Mouse (Mus musculus) lung, adult 2 months (tissue): ENCODE measurements around the gene Tango2. TPM values are rescaled to one million over a fixed set of nuclear protein-coding genes. Genes with fewer than 3 reads are reported as not detected.

Experiments
- DNase-seq: peaks from one replicate; pipeline ENCODE4 v3.0.0; 2022
- H3K4me1 ChIP-seq: fragments of 200-500 bp; 2 replicates; pipeline ENCODE4 v1.6.1; 2011; ENCODE audit warnings: low read length; ENCODE audit not compliant: control insufficient read depth, insufficient read depth
- H3K4me3 ChIP-seq: fragments of 200-500 bp; replicated peaks from 2 replicates; pipeline ENCODE3; 2011; ENCODE audit warnings: low read depth, mild to moderate bottlenecking, control low read depth, low read length; ENCODE audit errors: extremely low read depth
- CTCF ChIP-seq: fragments of 200-500 bp; IDR thresholded peaks from 2 replicates; pipeline ENCODE4 v1.5.1; 2011; ENCODE audit warnings: mild to moderate bottlenecking, low read length, control low read depth; ENCODE audit not compliant: insufficient read depth
- POLR2A ChIP-seq: fragments of 200-500 bp; IDR thresholded peaks from 2 replicates; pipeline ENCODE4 v1.6.1; 2011; ENCODE audit warnings: low read depth, mild to moderate bottlenecking, control low read depth, low read length, borderline replicate concordance; ENCODE audit errors: extremely low read depth
- WGBS: fragments of 180-500 bp; shearing (Covaris S2); methylation state at CpG from one replicate; pipeline ENCODE4 v1.1.7; 2018; 5-methylcytosine and 5-hydroxymethylcytosine counted together
- polyA plus RNA-seq: library from polyadenylated mRNA; depleted of rRNA; stranded (reverse); fragments of >200 nt; gene quantifications from 2 replicates; pipeline ENCODE4 v1.2.3, GENCODE M21; 2012

The Tango2 gene
- polyA plus RNA-seq, 1 experiment = 36.1 TPM

GRCm38 (mm10) chr16:18391728-18392127 lies 43.8 kb upstream of the Tango2 start:
- H3K4me1 ChIP-seq = peaks cover 20% of the 10 kb centered on the region
- TF ChIP-seq CTCF (no peak), POLR2A (no peak)
- 89% methylated on average over 3 of the region's 3 CpGs for WGBS
- no peak overlapping the region for H3K4me3 ChIP-seq
- no peak for DNase-seq

DNA sequence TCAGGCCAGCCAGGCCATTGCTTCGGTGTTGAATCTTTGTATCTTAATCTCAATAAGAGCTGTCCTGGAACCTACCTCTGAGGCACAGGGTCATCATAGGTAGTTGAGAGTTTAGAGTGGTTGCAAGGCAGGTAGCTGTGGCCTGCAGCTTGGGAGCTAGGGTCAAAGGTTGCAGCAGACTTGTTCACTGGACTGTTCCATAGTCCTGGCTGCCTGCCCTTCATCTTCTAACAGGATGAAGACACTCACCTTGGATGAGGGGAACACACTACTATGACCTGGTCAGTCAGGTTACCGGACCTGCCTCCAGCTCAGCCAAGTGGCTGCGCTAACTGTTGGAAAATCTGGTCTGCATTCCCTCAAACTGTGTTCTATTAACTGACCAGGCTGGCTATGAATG lies 43.2 kb upstream of the Tango2 start:
- TF ChIP-seq POLR2A (no peak), CTCF (no peak)
- peaks cover 17% of the 10 kb centered on the region for H3K4me1 ChIP-seq
- H3K4me3 ChIP-seq = no peak overlapping the region
- 99% methylated on average over 3 of the region's 3 CpGs for WGBS
- no peak for DNase-seq

GRCm38 (mm10) chr16:18390399-18390798 lies 42.5 kb upstream of the Tango2 start:
- DNase-seq = no peak
- no peak for TF ChIP-seq POLR2A
- TF ChIP-seq CTCF = no peak
- 85% methylated on average over 6 of the region's 6 CpGs for WGBS
- peaks cover 14% of the 10 kb centered on the region for H3K4me1 ChIP-seq
- no peak overlapping the region for H3K4me3 ChIP-seq

DNA sequence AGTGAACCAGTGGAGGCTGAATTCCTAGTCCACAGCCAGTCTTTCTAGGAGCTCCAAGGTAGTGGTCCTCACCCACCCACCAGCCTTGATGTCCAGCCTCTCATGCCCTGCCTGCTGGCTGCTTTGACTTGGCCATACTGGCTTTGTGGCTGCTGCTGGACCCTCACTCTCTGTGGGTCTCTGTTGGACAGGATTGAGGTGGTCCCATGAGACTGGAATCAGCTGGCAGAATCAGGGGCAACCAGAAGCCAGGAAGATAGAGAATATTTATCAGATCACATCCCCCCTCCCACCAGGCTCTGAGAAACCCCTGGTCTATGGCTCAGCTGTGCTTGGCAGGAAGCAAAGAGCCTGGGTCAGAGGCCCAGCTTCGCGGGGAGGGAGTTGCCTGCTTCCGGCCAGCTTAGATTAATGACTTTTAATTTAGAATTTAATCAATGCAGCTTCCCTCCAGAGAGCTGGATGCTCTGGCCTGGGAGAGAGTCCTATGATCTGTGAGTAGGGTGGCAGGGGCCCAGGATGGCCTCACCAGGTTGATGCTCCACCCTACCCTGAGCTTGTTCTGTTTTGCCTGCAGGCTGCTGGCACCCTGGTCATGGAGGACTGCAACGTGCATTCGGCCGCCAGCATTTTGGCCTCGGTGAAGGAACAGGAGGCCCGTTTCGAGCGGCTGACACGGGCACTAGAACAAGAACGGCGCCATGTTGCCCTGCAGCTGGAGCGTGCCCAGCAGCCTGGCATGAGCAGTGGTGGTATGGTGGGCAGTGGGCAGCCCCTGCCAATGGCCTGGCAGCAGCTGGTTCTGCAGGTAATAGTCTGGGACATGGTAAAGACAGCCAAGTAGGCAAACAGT lies 40.9 kb upstream of the Tango2 start:
- no peak for DNase-seq
- Histone ChIP-seq H3K4me3 (no peak overlapping the region), H3K4me1 (peaks cover 14% of the 10 kb centered on the region)
- 74% methylated on average over 14 of the region's 14 CpGs for WGBS
- no peak for TF ChIP-seq POLR2A
- no peak for TF ChIP-seq CTCF

DNA sequence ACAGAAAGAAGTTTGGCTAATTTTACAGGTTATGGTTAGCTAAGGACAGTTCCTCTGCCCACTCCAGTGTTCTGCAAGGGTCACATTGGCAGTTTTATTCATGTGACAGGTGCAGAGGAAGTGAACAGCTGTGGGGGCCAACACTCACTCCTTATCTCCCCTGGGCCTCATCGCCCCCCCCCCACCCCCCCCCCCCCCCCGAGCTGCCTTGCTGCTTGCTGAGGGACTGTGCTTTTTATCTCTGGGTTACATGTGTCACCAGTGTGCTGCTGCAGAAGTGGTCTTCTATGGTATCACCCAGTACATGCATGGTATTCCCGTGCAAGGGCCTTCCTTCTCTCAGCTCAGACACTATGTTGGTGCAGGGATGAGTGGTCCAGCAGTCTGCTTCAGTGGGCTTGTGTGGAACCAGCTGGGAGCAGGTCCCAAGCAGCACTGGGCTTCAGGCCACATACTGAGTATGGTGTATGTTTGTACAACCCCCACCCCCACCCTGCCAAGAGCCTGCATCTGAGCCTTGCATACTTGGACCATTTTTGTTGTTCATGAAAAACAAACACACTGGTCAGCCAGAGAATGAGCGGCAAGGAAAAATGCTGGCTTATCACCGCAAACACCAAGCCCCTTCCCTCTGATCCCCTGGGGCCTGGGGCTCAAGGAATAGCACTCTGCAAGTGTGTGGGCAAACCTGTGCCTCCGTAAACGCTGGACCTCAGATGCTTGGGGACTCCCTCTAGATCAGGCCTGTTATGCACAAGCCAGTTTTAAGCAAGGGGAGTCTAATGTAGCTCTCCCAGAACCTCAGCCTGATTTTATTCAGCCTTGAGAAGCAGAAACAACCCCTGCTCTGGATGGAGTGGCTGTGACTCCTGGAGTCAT lies 40.0 kb upstream of the Tango2 start:
- Histone ChIP-seq H3K4me3 (no peak overlapping the region), H3K4me1 (peaks cover 9% of the 10 kb centered on the region)
- TF ChIP-seq POLR2A = no peak
- no peak for TF ChIP-seq CTCF
- 36% methylated on average over 6 of the region's 7 CpGs for WGBS
- no peak for DNase-seq

GRCm38 (mm10) chr16:18386972-18387371 lies 39.1 kb upstream of the Tango2 start:
- WGBS = 71% methylated on average over 3 of the region's 3 CpGs
- no peak for DNase-seq
- Histone ChIP-seq H3K4me1 (peaks cover 9% of the 10 kb centered on the region), H3K4me3 (no peak overlapping the region)
- TF ChIP-seq CTCF (no peak), POLR2A (no peak)

GRCm38 (mm10) chr16:18386451-18386850 lies 38.5 kb upstream of the Tango2 start:
- H3K4me1 ChIP-seq = peaks cover 9% of the 10 kb centered on the region
- no peak for TF ChIP-seq POLR2A
- TF ChIP-seq CTCF = no peak
- H3K4me3 ChIP-seq = no peak overlapping the region
- DNase-seq = no peak
- WGBS = 77% methylated on average over 7 of the region's 7 CpGs

GRCm38 (mm10) chr16:18385411-18385810 lies 37.5 kb upstream of the Tango2 start:
- H3K4me3 ChIP-seq = no peak overlapping the region
- no peak for DNase-seq
- peaks cover 9% of the 10 kb centered on the region for H3K4me1 ChIP-seq
- 82% methylated on average over 5 of the region's 5 CpGs for WGBS
- no peak for TF ChIP-seq POLR2A
- TF ChIP-seq CTCF = no peak

DNA sequence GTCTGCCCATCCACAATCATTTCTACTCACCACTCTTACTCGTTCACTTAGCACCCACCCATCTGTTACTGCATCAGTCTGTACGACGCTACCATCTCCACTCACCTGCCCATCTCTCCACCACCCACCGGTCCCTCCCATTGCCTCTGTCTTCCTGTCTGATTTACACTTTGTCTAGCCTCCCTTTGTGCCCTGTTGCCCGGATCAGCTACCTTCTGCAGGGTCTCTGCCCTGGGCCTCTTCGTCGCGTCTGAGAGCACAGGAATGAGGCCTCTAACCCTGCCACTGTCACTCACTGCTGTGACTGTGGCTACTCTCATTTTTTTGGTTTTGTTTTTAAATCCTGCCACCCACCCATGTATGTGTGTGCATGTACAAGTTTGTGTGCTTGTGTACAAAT lies 36.8 kb upstream of the Tango2 start:
- Histone ChIP-seq H3K4me3 (no peak overlapping the region), H3K4me1 (peaks cover 9% of the 10 kb centered on the region)
- TF ChIP-seq POLR2A (no peak), CTCF (no peak)
- 88% methylated on average over 8 of the region's 8 CpGs for WGBS
- DNase-seq = no peak
